Mouse (Mus musculus) stomach, postnatal 0 days (tissue): ENCODE results near the gene Gm47791.

ENCODE experiments used
- CTCF ChIP-seq: IDR thresholded peaks from 2 replicates; pipeline ENCODE4 v1.5.1; 2016; ENCODE audit warnings: antibody characterized with exemption, low read depth, mild to moderate bottlenecking, moderate library complexity
- EP300 ChIP-seq: optimal IDR thresholded peaks from 2 replicates; pipeline ENCODE3; 2016; ENCODE audit warnings: antibody characterized with exemption

DNA sequence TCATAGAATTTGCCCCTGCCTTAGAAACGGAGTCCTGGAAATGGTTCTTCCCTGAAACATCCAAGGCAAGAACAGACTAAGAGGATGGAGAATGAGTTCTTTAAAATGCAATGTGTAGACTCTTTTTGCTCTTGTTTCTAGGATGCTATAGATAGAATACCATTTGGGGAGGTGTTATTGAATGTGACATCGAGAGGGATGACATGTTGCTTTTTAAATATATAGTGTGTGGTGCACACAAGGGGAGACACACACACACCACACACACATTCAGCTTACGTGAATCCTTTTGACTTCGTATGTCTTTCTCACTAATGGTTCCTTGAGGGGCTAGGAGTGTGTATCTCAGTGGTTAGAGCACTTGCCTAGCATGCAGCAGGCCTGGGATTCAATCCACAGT is 4.2 kb upstream of the Gm47791 start:
- TF ChIP-seq CTCF (no peak), EP300 (no peak)
